Mouse (Mus musculus) layer of hippocampus, postnatal 25 days (tissue): Measurements from ENCODE around the gene Cinp. TPM values are rescaled to one million over a fixed set of nuclear protein-coding genes. Genes with fewer than 3 reads are reported as not detected.
A peak's percentile ranks its signal among the peaks of the same experiment; 100 is the strongest.
"Not testable (repeated sequence)": the region's sequence is repeated elsewhere in the genome, so short reads cannot be mapped to it uniquely, and the experiment has no call there.

Experiments
- DNase-seq, 2 experiments: peaks; one replicate each; pipeline ENCODE4 v3.0.0; 2022; ENCODE audit warnings: mixed read lengths in 2 of 2, low spot score in 1 of 2; ENCODE audit errors: extremely low spot score in 1 of 2
- total RNA-seq, 2 experiments: library from RNA; stranded (reverse); gene quantifications; 2 replicates each; pipeline ENCODE4 v1.2.3; 2021

Cinp gene
- total RNA-seq, 2 experiments from 2014 or later: 70.4 to 76.3 TPM

DNA sequence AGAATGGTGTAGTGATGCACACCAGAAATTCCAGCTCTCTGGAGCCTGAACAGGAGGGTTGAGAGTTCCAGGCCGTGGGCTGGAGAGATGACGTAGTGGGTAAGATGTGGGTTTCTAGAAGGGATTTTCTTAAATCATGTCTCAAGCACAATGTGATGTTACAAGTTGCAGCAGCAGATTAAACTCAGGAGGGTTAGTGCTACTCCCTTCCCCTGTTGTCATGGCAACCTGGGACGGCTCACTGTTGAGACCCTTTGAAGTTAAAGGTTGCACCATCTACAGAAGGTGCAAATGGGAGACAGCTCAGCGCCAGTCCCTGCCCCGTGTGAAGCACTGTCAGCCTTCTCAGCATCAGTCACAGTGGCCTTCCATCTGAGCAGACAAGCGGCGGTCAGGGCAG lies 27.7 kb downstream of the Cinp start:
- no peak for DNase-seq

DNA sequence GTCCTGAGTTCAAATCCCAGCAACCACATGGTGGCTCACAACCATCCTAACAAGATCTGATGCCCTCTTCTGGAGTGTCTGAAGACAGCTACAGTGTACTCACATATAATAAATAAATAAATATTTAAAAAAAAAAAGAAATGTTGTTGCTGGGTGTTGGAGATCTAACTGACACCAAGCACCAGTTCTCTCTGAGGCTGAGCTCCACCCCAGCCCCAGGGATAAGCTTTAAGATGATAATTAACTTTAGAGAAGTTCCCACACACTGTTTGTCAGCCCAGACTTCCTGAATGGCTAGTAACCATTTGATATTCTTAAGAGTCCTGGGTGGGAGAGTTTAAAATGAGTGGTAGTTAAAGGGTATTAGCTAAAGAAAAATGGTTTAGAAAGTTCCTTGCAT lies 28.7 kb downstream of the Cinp start:
- DNase-seq: no peak

DNA sequence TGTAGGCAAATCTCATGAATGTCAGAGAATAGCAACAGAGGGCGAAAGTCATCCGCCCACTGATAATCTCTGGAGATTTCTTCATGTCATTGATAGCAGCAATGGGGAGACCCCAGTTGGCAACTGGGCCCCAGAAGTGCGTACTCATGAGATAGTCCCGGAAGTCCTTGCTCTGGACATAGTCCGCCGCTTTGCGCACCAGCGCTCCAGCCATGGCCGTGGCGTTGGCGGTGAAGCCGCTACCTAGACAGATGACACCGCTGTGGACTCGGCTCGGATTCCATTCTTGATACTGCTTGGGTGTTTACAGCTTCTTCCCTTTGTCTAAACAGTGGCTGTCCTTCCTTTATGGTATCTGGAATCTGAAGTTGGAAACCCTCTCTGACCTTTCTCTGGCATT lies 30.3 kb downstream of the Cinp start:
- DNase-seq: not testable (repeated sequence)

DNA sequence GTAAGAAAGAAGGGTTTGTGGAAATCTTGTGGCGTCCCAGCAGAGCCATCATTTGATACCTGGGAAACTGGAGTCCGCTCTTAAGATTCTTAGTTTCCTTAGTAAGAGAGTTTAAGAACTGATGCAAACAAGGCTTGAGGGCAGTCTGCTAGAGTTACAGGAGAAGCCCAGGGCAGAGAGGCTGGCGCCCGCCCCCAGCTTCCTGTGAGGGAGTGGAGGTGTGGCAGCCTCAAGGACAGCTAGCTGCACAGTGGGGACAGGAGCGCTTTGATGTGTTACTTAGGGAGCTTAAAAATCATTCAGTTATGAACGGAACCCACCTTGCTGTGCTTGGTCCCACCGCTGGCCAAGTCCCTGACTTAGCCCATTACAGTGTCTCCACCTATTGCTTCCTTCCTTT lies 31.7 kb downstream of the Cinp start:
- DNase-seq: no peak

DNA sequence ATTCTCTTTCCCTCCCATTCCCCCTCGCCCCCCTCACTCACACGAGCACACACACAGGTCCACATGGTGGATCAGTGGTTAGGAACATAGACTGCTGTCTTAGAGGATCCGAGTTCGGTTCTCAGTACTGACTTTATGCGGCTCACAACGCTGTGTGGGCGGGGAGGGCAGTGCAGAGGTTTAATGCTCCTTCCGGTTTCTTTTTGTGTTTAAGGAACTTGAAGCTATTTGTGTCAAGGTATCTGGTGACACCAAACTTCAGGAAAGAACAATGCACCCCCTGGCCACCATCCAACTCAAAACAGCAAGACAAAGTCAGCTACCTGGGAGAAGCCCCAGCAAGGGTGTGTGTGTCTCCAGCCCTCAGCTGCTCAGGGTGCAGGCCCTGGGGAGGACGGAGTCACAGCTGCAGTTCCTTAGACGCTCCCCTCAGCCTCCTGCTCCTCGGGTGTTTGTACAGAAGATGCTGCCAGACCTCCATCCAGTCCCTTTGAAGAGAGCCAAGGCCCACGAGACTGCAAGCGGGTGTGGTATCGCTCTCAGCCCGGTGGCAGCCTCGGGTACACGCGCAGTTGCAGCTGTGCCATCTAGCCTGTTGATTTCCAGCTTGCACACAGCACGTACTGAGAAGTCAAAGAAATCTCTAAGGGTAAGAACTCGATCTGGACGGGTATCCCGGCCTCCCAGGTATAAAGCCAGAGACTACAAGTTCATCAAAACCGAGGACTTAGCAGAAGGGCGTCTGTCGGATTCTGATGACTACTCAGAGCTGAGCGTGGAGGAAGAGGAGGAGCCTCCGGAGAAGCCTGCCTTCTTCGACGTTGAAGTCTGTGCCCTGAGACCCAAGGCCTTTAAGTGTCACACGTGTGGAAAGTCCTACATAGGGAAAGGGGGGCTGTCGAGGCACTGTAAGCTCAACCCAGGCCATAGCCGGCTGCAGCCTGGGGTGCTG lies 33.9 kb downstream of the Cinp start:
- DNase-seq: no peak

DNA sequence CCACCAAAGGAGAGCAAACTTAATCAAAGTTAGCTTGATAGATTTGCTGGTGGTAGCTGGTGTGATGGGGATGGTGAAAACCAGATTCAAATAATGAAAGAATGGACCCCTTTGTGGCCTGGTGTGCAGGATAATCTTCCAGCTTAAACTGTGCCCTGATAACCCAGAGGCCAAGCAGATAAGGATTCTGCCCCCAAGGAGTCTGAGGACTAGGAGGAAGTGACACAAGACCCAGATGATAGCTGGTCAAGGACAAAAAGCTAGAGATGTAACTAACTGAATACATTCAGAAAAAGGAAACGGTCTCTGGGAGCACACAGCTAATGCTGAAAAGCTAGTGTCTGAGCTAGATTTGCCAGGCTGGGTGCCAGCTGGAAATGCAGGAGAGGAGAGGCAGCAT lies 37.0 kb downstream of the Cinp start:
- no peak for DNase-seq

DNA sequence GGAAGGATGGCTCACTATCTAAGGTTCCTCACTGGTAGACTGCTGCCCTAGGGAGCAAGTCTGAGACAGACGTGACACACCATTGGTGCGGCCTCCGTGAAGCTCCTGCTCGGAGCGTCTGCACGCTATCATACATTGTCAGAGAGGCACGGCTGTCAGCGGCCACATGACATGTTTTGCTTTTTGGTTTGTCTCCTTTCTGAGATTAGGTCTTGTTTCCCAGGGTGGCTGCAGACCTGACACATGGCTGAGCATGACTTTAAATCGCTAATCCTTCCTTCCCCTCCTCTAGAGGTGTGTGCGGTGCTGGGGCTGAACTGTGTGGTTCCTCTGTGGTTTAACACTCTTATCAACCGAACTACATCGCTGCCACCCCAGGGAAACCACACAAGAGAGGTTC lies 37.5 kb downstream of the Cinp start:
- no peak for DNase-seq

DNA sequence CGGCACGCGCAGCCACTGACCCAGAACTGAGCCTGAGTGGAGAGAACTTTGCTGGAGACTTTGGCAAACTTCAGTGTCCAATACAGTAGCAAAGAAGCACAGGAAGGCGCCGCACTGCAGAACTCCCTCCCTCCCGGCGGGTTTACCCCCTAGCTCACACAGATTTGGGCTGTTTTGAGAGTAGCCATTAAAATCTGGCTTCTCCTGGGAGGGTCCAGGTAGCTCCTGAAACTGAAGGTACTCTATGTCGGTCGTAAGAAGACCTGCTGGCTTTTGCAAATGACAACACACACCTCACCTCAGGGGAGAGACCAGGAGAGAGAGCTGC lies 38.1 kb downstream of the Cinp start:
- no peak for DNase-seq

DNA sequence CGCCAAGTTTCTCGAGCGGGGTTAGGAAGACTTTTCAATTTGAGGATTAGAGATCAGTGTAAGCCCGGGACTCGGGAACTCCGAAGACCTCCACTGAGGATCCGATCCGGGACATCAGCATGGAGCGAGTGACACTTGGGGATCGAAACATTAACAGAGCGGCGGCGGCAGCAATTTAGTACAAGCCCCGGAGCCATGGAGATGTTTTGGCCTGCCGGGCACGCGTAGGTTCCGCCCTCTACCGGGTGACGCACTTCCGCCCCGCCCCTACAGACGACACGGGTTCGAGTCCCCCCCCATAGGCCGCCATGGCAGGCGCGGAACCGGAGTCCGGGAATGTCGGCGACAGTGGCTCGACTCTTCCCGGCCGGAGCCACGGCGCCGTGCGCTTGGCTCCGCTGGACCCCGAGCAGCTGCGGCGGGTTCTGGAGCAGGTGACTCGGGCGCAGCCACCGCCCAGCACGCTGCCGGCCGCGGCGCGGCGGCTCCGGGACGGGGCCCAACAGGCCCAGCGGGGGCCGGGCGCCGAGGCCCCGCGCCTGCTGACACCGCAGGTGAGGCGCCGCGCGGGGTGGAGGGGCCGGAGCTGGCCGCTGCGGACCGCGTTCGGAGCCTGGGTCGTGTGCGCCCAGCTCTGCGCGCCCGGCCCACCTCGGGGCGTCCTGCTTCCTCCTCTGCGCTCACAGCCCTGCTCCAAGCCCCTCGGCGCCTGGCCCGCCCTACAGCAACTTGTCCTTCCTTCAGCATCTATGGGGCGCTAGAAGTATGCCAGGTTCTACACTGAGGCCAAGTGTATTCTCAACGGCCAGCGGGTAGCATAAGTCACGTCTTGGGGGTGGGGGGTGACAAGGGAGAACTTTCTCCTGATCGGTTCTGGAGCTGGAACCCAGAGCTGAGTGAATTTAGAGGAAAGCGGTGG lies 38.7 kb downstream of the Cinp start, which contains the start of gene Zfp839:
Gene Zfp839 (plus strand): TSS at position 244 of the 919 bp plus-strand sequence.
- DNase-seq: peak; percentile 86 to 87

DNA sequence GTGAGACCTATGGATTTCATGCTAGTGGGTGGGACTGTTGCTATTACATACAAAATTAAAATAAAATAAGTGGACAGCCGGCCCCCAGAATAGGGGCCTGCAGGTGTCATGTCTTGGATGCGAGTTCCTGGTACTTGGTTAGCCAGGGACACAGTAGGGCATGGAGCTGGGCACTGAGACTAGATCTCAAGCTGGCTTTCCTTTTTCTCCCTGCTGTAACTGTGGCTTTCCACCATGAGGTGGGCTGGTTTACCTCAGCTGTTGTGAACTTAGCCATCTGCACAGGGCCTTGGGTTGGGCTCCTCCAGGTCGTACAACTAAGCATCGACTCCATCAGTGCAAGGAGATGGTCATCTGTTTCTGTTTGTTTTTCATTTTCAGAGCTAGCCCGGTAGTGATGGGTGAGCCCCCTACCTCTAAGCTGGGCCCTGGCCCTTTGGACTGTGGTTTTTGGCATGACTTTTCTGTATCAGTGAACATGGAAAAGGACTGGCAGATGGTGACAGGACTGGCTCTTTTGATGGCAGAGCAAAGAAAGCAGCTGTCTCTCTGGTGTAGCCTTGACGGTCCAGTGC lies 42.7 kb downstream of the Cinp start:
- no peak for DNase-seq

DNA sequence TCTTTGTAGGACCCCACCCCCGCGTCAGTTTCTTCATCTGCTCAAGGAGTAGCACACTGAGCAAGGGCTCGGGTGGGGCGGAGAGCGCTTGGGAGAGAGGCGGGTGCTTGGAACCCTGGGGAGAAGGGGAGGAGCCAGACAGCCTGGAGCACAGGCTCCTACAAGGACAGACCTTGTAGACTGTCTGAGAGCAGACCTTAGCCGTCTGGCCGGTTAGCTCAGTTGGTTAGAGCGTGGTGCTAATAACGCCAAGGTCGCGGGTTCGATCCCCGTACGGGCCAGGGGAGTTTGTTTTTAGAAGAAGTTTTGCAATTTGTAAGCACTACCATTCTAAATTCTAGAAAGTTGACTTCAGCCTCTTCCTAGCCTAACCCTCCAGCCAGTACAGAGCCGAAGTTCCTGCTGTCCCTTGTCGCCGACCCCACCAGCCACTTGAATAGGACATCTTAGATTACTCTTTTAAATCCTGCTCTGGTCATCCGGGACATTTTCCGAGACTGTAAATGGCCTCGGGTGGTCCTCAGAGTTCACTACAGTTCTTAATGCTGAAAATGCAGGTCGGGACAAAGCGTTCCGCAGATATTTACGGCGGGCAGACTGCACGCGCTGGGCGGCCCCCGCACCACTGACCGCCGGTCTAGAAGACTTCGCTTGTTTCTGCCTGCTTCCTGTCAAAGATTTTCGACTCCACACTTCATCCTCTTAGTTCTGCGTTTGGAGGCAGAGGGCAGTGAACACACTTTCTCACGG lies 43.6 kb downstream of the Cinp start:
- DNase-seq: peak; percentile 66 to 82

DNA sequence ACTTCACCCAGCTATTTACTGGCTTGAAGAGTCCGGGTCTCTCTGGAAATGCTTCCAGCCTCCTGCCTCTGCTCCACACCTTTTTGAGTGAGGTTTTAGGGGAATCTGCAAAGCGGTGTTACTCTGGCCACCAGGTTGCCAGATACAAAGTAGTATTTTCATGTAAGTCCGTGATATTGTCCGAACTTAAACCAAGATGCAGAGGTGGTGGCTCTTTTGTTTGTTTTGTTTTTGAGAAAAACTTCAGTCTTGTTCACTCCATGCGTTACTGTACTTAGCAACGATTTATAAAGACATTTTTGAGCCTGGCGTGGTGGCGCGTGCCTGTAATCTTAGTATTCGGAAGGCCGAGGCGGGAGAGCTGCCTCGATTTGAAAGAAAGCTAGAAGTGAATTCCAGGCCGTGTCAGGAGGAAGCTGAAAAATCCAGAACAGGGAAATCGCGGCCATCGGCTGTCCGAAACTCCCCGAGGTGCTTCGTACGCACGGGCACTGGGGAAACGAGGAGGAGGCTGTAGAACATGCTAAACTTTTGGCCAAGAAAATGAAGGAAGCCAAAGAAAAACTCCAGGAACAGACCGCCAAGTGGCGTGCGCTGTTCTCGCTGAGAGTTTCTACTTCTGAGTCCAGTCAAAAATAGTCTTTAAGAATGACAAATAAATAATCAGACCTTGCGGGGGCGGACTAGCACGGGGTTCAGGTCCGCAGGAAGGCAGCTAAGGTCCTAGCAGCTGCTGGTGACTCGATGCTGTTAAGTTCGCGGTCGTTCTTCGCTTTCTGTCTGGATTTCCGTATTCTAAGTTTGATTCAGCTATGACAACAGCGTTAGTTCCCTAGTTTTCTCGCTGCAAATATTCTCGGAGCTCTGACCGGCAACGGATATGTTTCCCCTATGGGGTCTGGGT lies 44.5 kb downstream of the Cinp start:
- peak in 1 of 2 experiments; percentile 22 for DNase-seq

DNA sequence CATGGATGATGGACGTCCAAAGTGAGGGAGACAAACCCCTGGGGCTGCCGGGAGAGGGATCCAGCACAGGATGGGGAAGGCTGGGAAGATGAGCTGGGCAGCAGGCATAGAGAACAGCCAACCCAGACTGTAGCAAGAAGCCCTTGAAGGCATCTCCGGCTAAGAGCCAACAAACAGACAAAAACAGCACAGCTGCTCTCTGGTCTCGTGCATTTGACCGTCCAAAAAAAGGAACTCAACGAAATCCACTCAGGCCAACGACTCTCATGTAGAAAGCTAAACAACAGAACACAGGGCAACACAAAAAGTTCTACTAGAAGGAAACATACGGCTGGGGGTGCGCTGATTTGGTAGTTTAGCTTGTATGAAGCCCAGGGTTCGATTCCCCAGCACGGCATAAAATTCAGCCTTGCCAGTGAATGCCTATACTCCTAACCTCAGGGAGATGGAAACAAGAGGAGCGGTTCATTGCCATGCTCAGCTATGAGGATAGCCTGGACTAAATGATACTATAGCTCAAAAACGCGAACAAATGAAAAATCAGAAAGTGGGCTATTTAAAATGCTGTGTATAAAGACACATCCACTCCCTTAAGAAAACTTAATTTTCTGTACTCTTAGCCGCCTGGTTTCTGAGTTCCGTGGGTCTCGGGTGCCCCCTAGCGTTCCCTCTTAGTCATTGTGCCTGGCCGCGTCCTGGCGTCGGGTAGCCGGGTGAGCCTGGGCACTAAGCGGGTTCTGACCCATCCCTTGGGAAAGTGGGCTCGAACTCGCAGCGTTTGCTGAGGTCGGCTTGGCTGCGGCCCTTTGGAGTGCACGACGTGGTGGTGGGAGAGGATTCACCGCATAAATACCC lies 45.5 kb downstream of the Cinp start:
- DNase-seq: peak; percentile 78 to 92

DNA sequence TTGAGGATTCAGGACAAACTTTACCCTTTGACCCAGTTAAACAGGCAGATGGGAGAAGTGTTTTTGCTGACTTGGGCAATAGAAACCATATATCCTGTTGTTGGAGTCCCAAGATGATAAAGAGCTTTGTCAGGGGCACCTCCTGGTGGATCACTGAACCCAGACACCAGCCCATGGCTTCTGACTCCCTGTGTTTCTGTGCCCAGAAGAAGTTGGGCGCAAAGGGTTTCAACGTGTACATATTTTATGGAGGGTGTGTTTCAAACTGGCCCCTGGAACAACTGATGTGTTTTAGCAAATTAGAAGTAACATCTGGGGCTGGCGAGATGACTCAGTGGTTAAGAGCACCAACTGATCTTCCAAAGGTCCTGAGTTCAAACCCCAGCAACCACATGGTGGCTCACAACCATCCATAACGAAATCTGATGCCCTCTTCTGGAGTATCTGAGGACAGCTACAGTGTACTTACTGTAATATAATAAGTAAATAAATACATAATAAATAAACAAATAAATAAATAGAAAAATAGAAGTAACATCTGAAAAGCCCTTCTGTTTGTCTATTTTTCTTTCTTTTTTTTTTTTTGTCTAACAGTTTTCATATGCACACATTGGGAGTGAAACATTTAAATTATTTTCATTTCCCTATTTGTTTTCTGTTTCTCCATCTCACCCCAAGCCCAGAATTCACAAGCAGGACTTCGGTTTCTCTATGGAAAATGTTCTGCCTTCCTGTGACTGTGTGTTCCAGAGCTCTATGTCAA lies 47.0 kb downstream of the Cinp start:
- DNase-seq: no peak

DNA sequence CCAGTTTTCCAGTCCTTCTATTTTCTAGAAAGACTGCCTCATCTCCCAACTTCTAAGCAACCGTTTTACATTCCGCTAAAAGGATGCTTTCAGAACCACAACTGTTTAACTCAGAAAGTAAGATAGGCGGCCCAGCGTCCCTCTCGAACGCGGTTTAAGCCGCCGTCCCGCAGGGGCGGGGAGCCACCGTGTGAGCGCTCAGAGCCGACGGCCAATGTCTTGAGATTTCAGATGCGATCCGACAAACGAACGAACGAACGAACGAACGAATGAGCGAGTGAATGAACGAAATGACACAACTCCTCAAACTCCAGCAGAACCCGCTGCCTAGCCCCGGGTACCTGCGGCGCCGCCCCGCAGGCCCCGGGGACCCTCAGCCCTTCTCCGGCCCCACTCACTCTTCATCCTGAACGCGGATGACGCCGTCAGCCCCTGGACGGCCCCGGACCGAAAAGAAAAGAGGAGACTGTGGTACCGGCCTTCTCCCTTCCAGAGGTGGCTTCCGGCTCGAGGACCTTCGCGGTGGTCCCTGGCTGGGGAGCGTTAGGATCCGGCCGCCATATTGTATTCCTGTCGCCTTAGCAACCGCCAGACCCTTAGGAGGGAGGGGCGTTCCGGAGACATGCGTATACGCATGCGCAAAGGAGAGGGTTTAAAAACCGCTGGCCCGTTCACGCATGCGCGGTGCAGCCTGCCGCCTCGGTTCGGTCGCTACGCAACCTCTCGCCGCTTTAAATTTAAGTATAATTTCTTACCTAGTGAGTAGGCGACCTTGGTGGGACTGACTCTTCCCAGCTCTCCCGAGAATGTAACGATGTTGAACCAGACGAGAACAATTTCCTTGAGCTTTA lies 48.4 kb downstream of the Cinp start, which contains the start of gene Mok:
Gene Mok (minus strand): TSS at position 592 of the 851 bp plus-strand sequence.
- peak; percentile 98 for DNase-seq

DNA sequence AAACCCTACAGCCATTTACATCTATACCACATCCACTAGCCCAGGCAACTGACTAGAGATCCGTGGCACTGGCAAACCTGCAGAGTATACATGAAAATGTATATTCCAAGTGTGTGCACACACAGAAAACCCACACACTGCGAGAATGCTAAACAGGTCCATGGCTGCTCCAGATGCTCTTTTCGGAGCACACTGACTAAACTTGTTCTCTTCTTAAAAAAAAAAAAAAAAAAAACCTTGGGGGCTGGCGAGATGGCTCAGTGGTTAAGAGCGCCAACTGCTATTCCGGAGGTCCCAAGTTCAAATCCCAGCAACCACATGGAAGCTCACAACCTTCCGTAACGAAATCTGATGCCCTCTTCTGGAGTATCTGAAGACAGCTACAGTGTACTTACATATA lies 51.1 kb downstream of the Cinp start:
- DNase-seq: no peak
